Mouse (Mus musculus): Measurements from ENCODE around the gene Upk1b.
A peak's percentile ranks its signal among the peaks of the same experiment; 100 is the strongest.

Gene Upk1b

GRCm38 (mm10) chr16:38785301-38785700 lies 14.8 kb downstream of the Upk1b start:
- H3K27me3 ChIP-seq (ENCODE audit: insufficient read depth, low read length): no peaks in the 10 kb centered on the region
- H3K9me3 ChIP-seq (ENCODE audit: low read length): no peaks in the 10 kb centered on the region
- no peaks in the 10 kb centered on the region for H3K36me3 ChIP-seq (ENCODE audit: insufficient read depth, low read length)
- no peak overlapping the region for H3K4me3 ChIP-seq (replicated peaks; ENCODE audit: low read length)
- TF ChIP-seq NANOG (IDR thresholded peaks at IDR 0.05; ENCODE audit: borderline replicate concordance, low read length) (no peak), POU5F1 (IDR thresholded peaks at IDR 0.05; ENCODE audit: borderline replicate concordance, low read length) (no peak), CTCF (conservative IDR thresholded peaks at IDR 0.05; ENCODE audit: low read length) (no peak)
- H3K4me1 ChIP-seq (replicated peaks; ENCODE audit: low read depth, low read length): no peaks in the 10 kb centered on the region; the same call in 1 of the 2 replicates

DNA sequence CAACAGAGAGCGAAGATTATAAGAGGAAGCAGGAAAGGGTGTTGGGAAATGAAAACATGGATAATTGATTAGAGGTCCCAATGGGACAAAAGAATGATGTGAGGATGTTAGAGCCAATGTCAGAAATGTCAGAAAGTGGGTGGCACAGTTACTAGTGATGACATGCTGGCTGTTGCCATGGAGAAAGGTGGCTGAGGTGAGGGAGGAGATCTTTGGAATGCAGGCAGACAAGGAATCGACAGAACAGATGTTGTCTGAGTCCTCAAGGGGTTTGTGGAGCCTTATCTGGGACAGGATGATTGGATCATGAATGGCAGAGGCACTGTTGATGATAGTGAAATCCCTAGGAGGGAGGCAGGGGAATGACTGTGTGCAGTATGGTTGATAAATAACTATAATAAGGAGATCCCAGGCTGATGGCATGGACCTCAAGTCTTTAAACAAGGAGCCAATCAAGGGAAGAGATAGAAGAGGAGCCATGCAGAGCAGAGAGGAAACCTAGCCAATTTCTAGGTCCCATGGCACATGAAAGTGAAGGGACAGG lies 17.5 kb downstream of the Upk1b start:
- TF ChIP-seq CTCF (conservative IDR thresholded peaks at IDR 0.05; ENCODE audit: low read length) (no peak), NANOG (IDR thresholded peaks at IDR 0.05; ENCODE audit: borderline replicate concordance, low read length) (no peak), POU5F1 (IDR thresholded peaks at IDR 0.05; ENCODE audit: borderline replicate concordance, low read length) (no peak)
- H3K4me3 ChIP-seq (replicated peaks; ENCODE audit: low read length): no peak overlapping the region
- H3K27me3 ChIP-seq (ENCODE audit: insufficient read depth, low read length): no peaks in the 10 kb centered on the region
- H3K4me1 ChIP-seq (replicated peaks; ENCODE audit: low read depth, low read length): no peaks in the 10 kb centered on the region; the same call in 1 of the 2 replicates
- no peaks in the 10 kb centered on the region for H3K9me3 ChIP-seq (ENCODE audit: low read length)
- H3K36me3 ChIP-seq (ENCODE audit: insufficient read depth, low read length): no peaks in the 10 kb centered on the region

- Histone ChIP-seq H3K9me3 (ENCODE audit: low read length) (no peaks in the 10 kb centered on the region), H3K4me3 (replicated peaks; ENCODE audit: low read length) (no peak overlapping the region), H3K4me1 (replicated peaks; ENCODE audit: low read depth, low read length) (no peaks in the 10 kb centered on the region; the same call in 1 of the 2 replicates), H3K36me3 (ENCODE audit: insufficient read depth, low read length) (no peaks in the 10 kb centered on the region), H3K27me3 (ENCODE audit: insufficient read depth, low read length) (no peaks in the 10 kb centered on the region)
- TF ChIP-seq CTCF (conservative IDR thresholded peaks at IDR 0.05; ENCODE audit: low read length): no peak
- no peak for TF ChIP-seq POU5F1 (IDR thresholded peaks at IDR 0.05; ENCODE audit: borderline replicate concordance, low read length)
- TF ChIP-seq NANOG (IDR thresholded peaks at IDR 0.05; ENCODE audit: borderline replicate concordance, low read length): no peak
These were observed 18.2 kb downstream of the Upk1b start for GRCm38 (mm10) chr16:38781946-38782345.

- no peaks in the 10 kb centered on the region for H3K36me3 ChIP-seq (ENCODE audit: insufficient read depth, low read length)
- no peaks in the 10 kb centered on the region for H3K27me3 ChIP-seq (ENCODE audit: insufficient read depth, low read length)
- H3K9me3 ChIP-seq (ENCODE audit: low read length): no peaks in the 10 kb centered on the region
- no peak for TF ChIP-seq NANOG (IDR thresholded peaks at IDR 0.05; ENCODE audit: borderline replicate concordance, low read length)
- no peak for TF ChIP-seq CTCF (conservative IDR thresholded peaks at IDR 0.05; ENCODE audit: low read length)
- TF ChIP-seq POU5F1 (IDR thresholded peaks at IDR 0.05; ENCODE audit: borderline replicate concordance, low read length): no peak
- H3K4me3 ChIP-seq (replicated peaks; ENCODE audit: low read length): no peak overlapping the region
- H3K4me1 ChIP-seq (replicated peaks; ENCODE audit: low read depth, low read length): peaks cover 4% of the 10 kb centered on the region; the same call in 1 of the 2 replicates
These were observed 19.1 kb downstream of the Upk1b start for GRCm38 (mm10) chr16:38780960-38781572.

- Histone ChIP-seq H3K9me3 (ENCODE audit: low read length) (no peaks in the 10 kb centered on the region), H3K36me3 (ENCODE audit: insufficient read depth, low read length) (no peaks in the 10 kb centered on the region), H3K4me1 (replicated peaks; ENCODE audit: low read depth, low read length) (0 out of 2 replicates have a peak, but pooled peaks cover 4% of the 10 kb centered on the region), H3K27me3 (ENCODE audit: insufficient read depth, low read length) (peaks cover 3% of the 10 kb centered on the region), H3K4me3 (replicated peaks; ENCODE audit: low read length) (no peak overlapping the region)
- TF ChIP-seq CTCF (conservative IDR thresholded peaks at IDR 0.05; ENCODE audit: low read length) (0 out of 2 replicates have a peak, but pooled peaks have one; percentile 8), POU5F1 (IDR thresholded peaks at IDR 0.05; ENCODE audit: borderline replicate concordance, low read length) (no peak), NANOG (IDR thresholded peaks at IDR 0.05; ENCODE audit: borderline replicate concordance, low read length) (no peak)
These were observed 23.8 kb downstream of the Upk1b start for GRCm38 (mm10) chr16:38776342-38776741.

- TF ChIP-seq CTCF (conservative IDR thresholded peaks at IDR 0.05; ENCODE audit: low read length) (no peak), POU5F1 (IDR thresholded peaks at IDR 0.05; ENCODE audit: borderline replicate concordance, low read length) (no peak), NANOG (IDR thresholded peaks at IDR 0.05; ENCODE audit: borderline replicate concordance, low read length) (no peak)
- H3K9me3 ChIP-seq (ENCODE audit: low read length): no peaks in the 10 kb centered on the region
- H3K4me1 ChIP-seq (replicated peaks; ENCODE audit: low read depth, low read length): 0 out of 2 replicates have a peak, but pooled peaks cover 4% of the 10 kb centered on the region
- H3K4me3 ChIP-seq (replicated peaks; ENCODE audit: low read length): no peak overlapping the region
- peaks cover 3% of the 10 kb centered on the region for H3K27me3 ChIP-seq (ENCODE audit: insufficient read depth, low read length)
- H3K36me3 ChIP-seq (ENCODE audit: insufficient read depth, low read length): no peaks in the 10 kb centered on the region
These were observed 25.0 kb downstream of the Upk1b start for GRCm38 (mm10) chr16:38774964-38775746.

GRCm38 (mm10) chr16:38772906-38773496 lies 27.1 kb downstream of the Upk1b start:
- TF ChIP-seq CTCF (conservative IDR thresholded peaks at IDR 0.05; ENCODE audit: low read length): no peak
- no peak for TF ChIP-seq POU5F1 (IDR thresholded peaks at IDR 0.05; ENCODE audit: borderline replicate concordance, low read length)
- no peak for TF ChIP-seq NANOG (IDR thresholded peaks at IDR 0.05; ENCODE audit: borderline replicate concordance, low read length)
- Histone ChIP-seq H3K27me3 (ENCODE audit: insufficient read depth, low read length) (peaks cover 3% of the 10 kb centered on the region), H3K36me3 (ENCODE audit: insufficient read depth, low read length) (no peaks in the 10 kb centered on the region), H3K9me3 (ENCODE audit: low read length) (no peaks in the 10 kb centered on the region), H3K4me1 (replicated peaks; ENCODE audit: low read depth, low read length) (0 out of 2 replicates have a peak, but pooled peaks cover 4% of the 10 kb centered on the region), H3K4me3 (replicated peaks; ENCODE audit: low read length) (no peak overlapping the region)

DNA sequence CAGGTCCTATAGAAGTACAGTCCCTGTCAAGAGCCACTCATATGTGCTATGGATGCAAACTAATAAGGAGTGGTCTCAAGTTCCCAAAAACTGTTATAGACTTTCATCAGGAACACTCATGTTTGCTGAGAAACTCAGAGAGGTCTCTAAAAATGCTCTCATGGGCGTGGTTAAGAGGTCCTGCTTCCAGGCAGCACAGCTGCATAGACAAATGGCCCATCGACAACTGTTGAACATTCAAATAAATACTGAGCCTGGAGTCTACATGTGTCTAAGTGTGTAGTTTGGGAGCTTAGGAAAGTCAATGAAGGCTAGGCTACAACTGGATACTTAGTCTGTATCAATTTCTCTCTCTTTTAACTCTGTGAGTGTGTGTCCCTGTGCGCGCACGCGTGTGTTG lies 29.0 kb downstream of the Upk1b start:
- no peak overlapping the region for H3K4me3 ChIP-seq (replicated peaks; ENCODE audit: low read length)
- H3K9me3 ChIP-seq (ENCODE audit: low read length): no peaks in the 10 kb centered on the region
- H3K27me3 ChIP-seq (ENCODE audit: insufficient read depth, low read length): peaks cover 3% of the 10 kb centered on the region
- no peaks in the 10 kb centered on the region for H3K4me1 ChIP-seq (replicated peaks; ENCODE audit: low read depth, low read length)
- TF ChIP-seq CTCF (conservative IDR thresholded peaks at IDR 0.05; ENCODE audit: low read length) (no peak), POU5F1 (IDR thresholded peaks at IDR 0.05; ENCODE audit: borderline replicate concordance, low read length) (no peak), NANOG (IDR thresholded peaks at IDR 0.05; ENCODE audit: borderline replicate concordance, low read length) (no peak)
- no peaks in the 10 kb centered on the region for H3K36me3 ChIP-seq (ENCODE audit: insufficient read depth, low read length)

Data from E14TG2a.4 (cell line).